Mouse (Mus musculus) brown adipose tissue, adult 24 weeks (tissue): Measurements from ENCODE around the gene Mapk8. TPM values are rescaled to one million over a fixed set of nuclear protein-coding genes. Genes with fewer than 3 reads are reported as not detected.

Source experiments
- H3K27ac ChIP-seq: fragments of 200-500 bp; replicated peaks from 2 replicates; pipeline ENCODE4 v1.5.1; 2012; ENCODE audit warnings: low read depth, mild to moderate bottlenecking, low read length
- H3K4me1 ChIP-seq: fragments of 200-500 bp; 2 replicates; pipeline ENCODE4 v1.6.1; 2012; ENCODE audit warnings: low read length, mixed read lengths; ENCODE audit not compliant: control insufficient read depth, insufficient read depth, insufficient read length
- H3K4me3 ChIP-seq: fragments of 200-500 bp; 2 replicates; pipeline ENCODE4 v1.5.1; 2012; ENCODE audit warnings: low read depth, mild to moderate bottlenecking, low read length, moderate library complexity; ENCODE audit not compliant: insufficient read depth
- polyA plus RNA-seq: library from polyadenylated mRNA; stranded (reverse); fragments of >200 nt; gene quantifications from 2 replicates; pipeline ENCODE4 v1.2.4, GENCODE M21; 2012; ENCODE audit not compliant: missing spikeins, insufficient read depth, insufficient read length

Mapk8 gene
- polyA plus RNA-seq, 1 experiment, result 12.7 TPM

DNA sequence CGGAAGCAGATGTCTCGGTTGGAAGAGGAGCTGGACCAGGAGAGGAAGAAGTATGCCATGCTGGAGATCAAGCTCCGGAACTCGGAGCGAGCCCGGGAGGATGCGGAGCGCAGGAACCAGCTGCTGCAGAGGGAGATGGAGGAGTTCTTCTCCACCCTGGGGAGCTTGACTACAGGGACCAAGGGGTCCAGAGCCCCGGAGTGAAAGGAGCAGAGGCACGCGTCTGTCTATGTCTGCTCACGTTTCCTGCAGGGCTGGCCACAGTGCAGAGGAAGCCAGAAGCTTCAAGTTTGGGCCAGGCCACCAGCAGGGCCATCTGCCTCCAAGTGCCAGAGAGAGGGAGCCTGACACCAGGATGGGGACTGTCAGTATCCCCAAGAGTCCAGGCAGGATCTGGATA, 77.6 kb downstream of the Mapk8 start:
- H3K27ac ChIP-seq, result no peak overlapping the region
- no peak overlapping the region for H3K4me3 ChIP-seq

GRCm38 (mm10) chr14:33366891-33367777, 79.8 kb downstream of the Mapk8 start:
- Histone ChIP-seq H3K27ac (no peak overlapping the region), H3K4me3 (no peak overlapping the region), H3K4me1 (no peaks in the 10 kb centered on the region)

More for the DNA sequence above, 77.6 kb downstream of the Mapk8 start:
- no peaks in the 10 kb centered on the region for H3K4me1 ChIP-seq

- no peak overlapping the region for H3K27ac ChIP-seq
- H3K4me1 ChIP-seq, result no peaks in the 10 kb centered on the region
- no peak overlapping the region for H3K4me3 ChIP-seq
Measured at GRCm38 (mm10) chr14:33364061-33364460, 82.9 kb downstream of the Mapk8 start.

- Histone ChIP-seq H3K4me1 (no peaks in the 10 kb centered on the region), H3K4me3 (no peak overlapping the region), H3K27ac (no peak overlapping the region)
Measured at GRCm38 (mm10) chr14:33363611-33364010, 83.3 kb downstream of the Mapk8 start.

- Histone ChIP-seq H3K4me1 (no peaks in the 10 kb centered on the region), H3K4me3 (no peak overlapping the region), H3K27ac (no peak overlapping the region)
Measured at GRCm38 (mm10) chr14:33362807-33363206, 84.2 kb downstream of the Mapk8 start.

- Histone ChIP-seq H3K4me1 (no peaks in the 10 kb centered on the region), H3K4me3 (no peak overlapping the region)
Measured at GRCm38 (mm10) chr14:33362122-33362521, 84.8 kb downstream of the Mapk8 start.

GRCm38 (mm10) chr14:33361546-33361945, 85.4 kb downstream of the Mapk8 start:
- no peak overlapping the region for H3K27ac ChIP-seq

More at GRCm38 (mm10) chr14:33362122-33362521, 84.8 kb downstream of the Mapk8 start:
- no peak overlapping the region for H3K27ac ChIP-seq

DNA sequence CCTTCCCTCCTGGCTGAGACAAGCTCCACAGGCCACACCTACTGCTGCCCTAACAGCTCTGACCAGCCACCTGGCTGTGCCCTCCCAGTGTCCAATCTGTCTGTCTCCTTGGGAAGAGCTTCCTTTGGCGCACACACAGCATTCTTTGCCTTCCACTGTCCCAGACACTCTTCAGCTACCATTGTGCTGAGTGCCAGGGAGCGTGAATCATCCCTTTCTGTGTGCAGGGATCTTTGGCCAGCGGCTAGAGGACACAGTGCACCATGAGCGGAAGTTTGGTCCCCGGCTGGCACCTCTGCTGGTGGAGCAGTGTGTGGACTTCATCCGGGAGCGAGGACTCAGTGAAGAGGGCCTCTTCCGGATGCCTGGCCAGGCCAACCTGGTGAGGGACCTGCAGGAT, 88.1 kb downstream of the Mapk8 start:
- Histone ChIP-seq H3K4me3 (no peak overlapping the region), H3K4me1 (no peaks in the 10 kb centered on the region), H3K27ac (no peak overlapping the region)

More at GRCm38 (mm10) chr14:33361546-33361945, 85.4 kb downstream of the Mapk8 start:
- Histone ChIP-seq H3K4me1 (no peaks in the 10 kb centered on the region), H3K4me3 (no peak overlapping the region)

- Histone ChIP-seq H3K4me1 (peaks cover 3% of the 10 kb centered on the region), H3K27ac (no peak overlapping the region), H3K4me3 (no peak overlapping the region)
Measured at GRCm38 (mm10) chr14:33357600-33358368, 89.2 kb downstream of the Mapk8 start.

- no peak overlapping the region for H3K4me3 ChIP-seq
- peaks cover 11% of the 10 kb centered on the region for H3K4me1 ChIP-seq
- H3K27ac ChIP-seq, result no peak overlapping the region
Measured at GRCm38 (mm10) chr14:33355276-33355675, 91.7 kb downstream of the Mapk8 start.

DNA sequence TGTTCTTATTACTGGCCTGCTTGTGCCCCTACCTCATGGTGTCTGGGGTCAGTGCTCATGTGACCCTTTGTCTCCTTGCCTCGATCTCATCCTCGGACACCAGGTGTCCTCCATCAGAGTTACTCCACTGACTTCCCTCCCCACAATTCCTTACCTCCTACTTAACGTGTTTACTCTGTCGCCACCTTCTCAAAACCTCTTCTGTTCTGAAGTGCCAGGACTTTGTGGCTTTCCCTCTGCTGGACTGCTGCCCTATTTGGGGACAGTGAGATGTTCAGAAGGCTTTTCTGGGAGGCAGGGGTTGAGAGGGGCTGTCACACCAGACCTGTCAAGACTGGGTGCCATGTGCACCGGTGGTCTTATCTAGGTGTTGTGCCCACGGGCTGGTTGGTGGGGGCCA, 94.1 kb downstream of the Mapk8 start:
- H3K4me1 ChIP-seq, result peaks cover 11% of the 10 kb centered on the region
- H3K4me3 ChIP-seq, result no peak overlapping the region
- no peak overlapping the region; the same call in 1 of the 2 replicates for H3K27ac ChIP-seq

DNA sequence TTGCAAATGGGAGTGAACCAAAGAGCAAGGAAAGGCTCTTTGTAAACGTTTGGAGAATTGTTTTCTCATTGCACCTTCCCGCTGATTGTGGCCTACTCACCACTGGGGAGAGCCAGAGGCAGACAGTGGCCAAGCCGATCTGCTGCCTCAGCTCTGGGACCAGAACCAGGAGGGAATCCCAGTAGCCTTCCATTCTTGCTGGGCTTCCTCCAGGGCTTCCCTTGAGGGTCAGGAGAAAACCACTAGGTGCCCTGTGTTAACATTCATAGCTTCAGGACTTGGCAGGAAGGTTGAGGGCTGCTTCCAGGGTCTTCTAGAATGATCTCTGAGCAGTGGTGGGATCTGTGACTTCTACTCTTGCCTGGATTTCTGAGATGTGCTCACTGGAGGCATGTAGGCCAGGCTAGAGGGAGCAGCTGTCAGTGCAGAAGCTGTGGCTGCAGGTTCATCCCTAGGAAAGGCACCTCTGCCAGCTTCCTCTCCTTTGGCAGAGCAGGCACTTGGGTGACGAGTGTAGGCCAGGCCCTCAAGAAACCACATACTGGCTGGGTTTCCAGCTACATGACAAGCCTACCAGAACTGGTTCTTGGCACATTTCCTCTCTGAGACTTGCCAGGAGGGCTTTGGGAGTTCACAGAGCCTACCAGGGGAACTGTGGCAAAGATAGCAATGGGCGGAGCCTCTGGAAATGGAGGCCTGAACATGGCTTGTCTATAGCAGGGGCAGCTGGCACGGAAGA, 94.8 kb downstream of the Mapk8 start:
- Histone ChIP-seq H3K4me1 (peaks cover 11% of the 10 kb centered on the region), H3K4me3 (no peak overlapping the region), H3K27ac (no peak overlapping the region)

DNA sequence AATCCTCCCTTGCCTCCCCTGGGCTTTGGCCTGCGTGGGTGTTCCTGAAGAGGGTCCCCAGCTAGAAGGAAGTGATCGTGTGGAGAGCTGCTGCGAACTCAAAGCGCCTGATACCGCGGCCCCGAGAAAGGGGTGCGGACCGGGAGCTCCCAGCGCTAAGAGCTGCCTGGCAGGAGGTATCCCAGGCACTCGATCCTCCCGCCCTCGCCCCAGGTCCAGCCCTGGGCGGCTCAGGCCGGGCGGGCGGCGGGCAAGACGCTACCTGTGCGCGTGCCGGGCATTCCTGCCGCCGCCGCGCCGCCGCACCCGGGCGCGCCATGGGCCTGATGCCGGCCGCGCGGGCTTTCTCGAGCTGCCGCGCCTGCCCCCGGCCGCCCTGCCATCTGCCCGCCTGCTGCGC, 95.9 kb downstream of the Mapk8 start:
- no peak overlapping the region for H3K27ac ChIP-seq
- no peak overlapping the region for H3K4me3 ChIP-seq
- peaks cover 11% of the 10 kb centered on the region for H3K4me1 ChIP-seq

GRCm38 (mm10) chr14:33348146-33348545, 98.8 kb downstream of the Mapk8 start:
- H3K4me3 ChIP-seq, result no peak overlapping the region
- peaks cover 11% of the 10 kb centered on the region for H3K4me1 ChIP-seq
- no peak overlapping the region for H3K27ac ChIP-seq

GRCm38 (mm10) chr14:33347738-33348137, 99.2 kb downstream of the Mapk8 start:
- peaks cover 7% of the 10 kb centered on the region for H3K4me1 ChIP-seq
- no peak overlapping the region for H3K27ac ChIP-seq
- no peak overlapping the region for H3K4me3 ChIP-seq
